Mouse (Mus musculus) central nervous system, embryonic 18 days (tissue): ENCODE results near the gene Gch1. TPM values are rescaled to one million over a fixed set of nuclear protein-coding genes. Genes with fewer than 3 reads are reported as not detected.

ENCODE experiments used
- polyA plus RNA-seq: library from polyadenylated mRNA; depleted of rRNA; stranded (reverse); fragments of >200 nt; gene quantifications from 2 replicates; pipeline ENCODE4 v1.2.3, GENCODE M21; 2012; rRNA removed

Gene Gch1
- 4.2 and 4.6 TPM in 2 replicates for polyA plus RNA-seq

DNA sequence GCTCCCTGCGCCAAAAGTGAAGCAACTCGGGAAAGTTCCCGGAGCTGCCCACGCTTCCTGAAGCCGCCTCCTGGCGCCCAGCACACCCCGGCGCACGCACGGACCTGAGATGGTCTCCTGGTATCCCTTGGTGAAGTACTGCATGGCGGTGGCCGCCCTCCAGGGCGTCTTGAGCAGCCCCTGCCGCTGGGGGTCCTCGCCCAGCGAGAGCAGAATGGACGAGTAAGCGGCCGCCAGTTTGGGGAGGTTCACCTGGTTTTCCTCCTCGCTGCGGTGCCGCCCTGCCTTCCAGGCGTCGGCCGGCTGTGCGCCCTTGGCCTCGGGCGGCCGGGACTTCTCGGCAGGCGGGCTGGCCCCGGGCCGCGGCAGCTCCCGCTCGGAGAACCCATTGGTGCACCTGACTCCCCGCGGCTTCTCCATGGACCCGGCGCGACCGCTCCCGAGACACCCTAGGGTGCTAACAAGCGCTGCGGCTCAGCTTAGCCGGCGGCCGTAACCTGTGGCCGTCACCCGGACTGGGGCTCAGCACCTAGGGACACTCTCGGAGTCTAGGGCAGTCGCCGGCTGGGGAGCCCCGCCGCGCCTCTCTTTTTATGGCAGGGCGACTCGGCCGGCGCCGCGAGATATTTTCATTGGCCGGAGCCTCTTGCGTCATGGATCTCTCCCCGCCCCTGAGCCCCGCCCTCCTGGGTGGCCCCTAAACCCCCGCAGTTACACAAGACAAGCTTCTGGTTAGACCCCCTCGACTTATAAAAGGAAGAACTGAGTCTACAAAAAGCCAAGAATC lies at the start of gene Gch1:
TSS of gene Gch1 (minus strand) at position 566 of the 787 bp plus-strand sequence.

Other genes with a start within 250 kb of the Gch1 start
- gene Wdhd1, start 87.4 kb upstream of the Gch1 start, polyA plus RNA-seq, result 9.7 and 11.4 TPM in 2 replicates
- gene Socs4, start 87.5 kb upstream of the Gch1 start, polyA plus RNA-seq, result 5.3 TPM in 2 replicates
- 39.8 and 40.1 TPM in 2 replicates for gene Mapk1ip1l, start 108.9 kb upstream of the Gch1 start, polyA plus RNA-seq
- gene Lgals3, start 178.3 kb upstream of the Gch1 start, polyA plus RNA-seq, result 5.5 and 19.6 TPM in 2 replicates
- gene Dlgap5, start 229.0 kb upstream of the Gch1 start, polyA plus RNA-seq, result 6.5 and 6.9 TPM in 2 replicates